Mouse (Mus musculus) small intestine, adult 2 months (tissue): ENCODE data around the gene Actn4. TPM values are rescaled to one million over a fixed set of nuclear protein-coding genes. Genes with fewer than 3 reads are reported as not detected.

ENCODE experiments used
- H3K27ac ChIP-seq: fragments of 200-500 bp; 2 replicates; pipeline ENCODE4 v1.5.1; 2012; ENCODE audit warnings: low read depth, low read length, control low read depth, inconsistent platforms; ENCODE audit not compliant: insufficient read depth
- H3K27me3 ChIP-seq: fragments of 200-500 bp; 2 replicates; pipeline ENCODE4 v1.6.1; 2012; ENCODE audit warnings: mild to moderate bottlenecking, moderate library complexity, low read length, inconsistent platforms; ENCODE audit not compliant: control insufficient read depth, insufficient read depth
- H3K36me3 ChIP-seq: fragments of 200-500 bp; 2 replicates; pipeline ENCODE4 v1.6.1; 2012; ENCODE audit warnings: mild to moderate bottlenecking, low read length, control low read depth, inconsistent platforms; ENCODE audit not compliant: control insufficient read depth, insufficient read depth
- H3K4me1 ChIP-seq: fragments of 200-500 bp; 2 replicates; pipeline ENCODE4 v1.6.1; 2012; ENCODE audit warnings: low read length, inconsistent platforms, mixed read lengths; ENCODE audit not compliant: control insufficient read depth, insufficient read depth, insufficient read length
- H3K4me3 ChIP-seq: fragments of 200-500 bp; 2 replicates; pipeline ENCODE4 v1.5.1; 2012; ENCODE audit warnings: low read depth, mild to moderate bottlenecking, control low read depth, inconsistent platforms, low read length, moderate library complexity
- CTCF ChIP-seq: fragments of 200-500 bp; IDR thresholded peaks from 2 replicates; pipeline ENCODE4 v1.5.1; 2012; ENCODE audit warnings: low read depth, mild to moderate bottlenecking, control low read depth, inconsistent platforms, low read length, moderate library complexity, mixed read lengths; ENCODE audit not compliant: insufficient replicate concordance, insufficient read length; ENCODE audit errors: extremely low read depth
- POLR2A ChIP-seq: fragments of 200-500 bp; IDR thresholded peaks from 2 replicates; pipeline ENCODE4 v1.6.1; 2012; ENCODE audit warnings: low read depth, mild to moderate bottlenecking, control low read depth, inconsistent platforms, low read length, moderate library complexity
- WGBS: fragments of 180-500 bp; shearing (Covaris S2); methylation state at CpG from one replicate; pipeline ENCODE4 v1.1.7; 2018; 5-methylcytosine and 5-hydroxymethylcytosine counted together
- polyA plus RNA-seq: library from polyadenylated mRNA; depleted of rRNA; stranded (reverse); fragments of >200 nt; gene quantifications from 2 replicates; pipeline ENCODE4 v1.2.3, GENCODE M21; 2012

The Actn4 gene
- polyA plus RNA-seq, 1 experiment, result 1,069 TPM

GRCm38 (mm10) chr7:28941129-28941528 is 21.0 kb downstream of the Actn4 start:
- H3K36me3 ChIP-seq, result peaks cover 25% of the 10 kb centered on the region
- peak overlapping the region; percentile 60 for H3K27ac ChIP-seq
- no peaks in the 10 kb centered on the region for H3K27me3 ChIP-seq
- H3K4me1 ChIP-seq, result peaks cover 52% of the 10 kb centered on the region
- H3K4me3 ChIP-seq, result no peak overlapping the region
- 68% methylated on average over 4 of the region's 4 CpGs for WGBS
- TF ChIP-seq CTCF, result no peak
- no peak for TF ChIP-seq POLR2A

GRCm38 (mm10) chr7:28939418-28940183 is 22.5 kb downstream of the Actn4 start:
- Histone ChIP-seq H3K4me3 (no peak overlapping the region), H3K4me1 (peaks cover 55% of the 10 kb centered on the region), H3K27ac (peak overlapping the region; percentile 52), H3K36me3 (peaks cover 23% of the 10 kb centered on the region), H3K27me3 (no peaks in the 10 kb centered on the region)
- 52% methylated on average over 7 of the region's 7 CpGs for WGBS
- TF ChIP-seq CTCF, result no peak
- no peak for TF ChIP-seq POLR2A

GRCm38 (mm10) chr7:28938654-28939053 is 23.5 kb downstream of the Actn4 start:
- H3K27me3 ChIP-seq, result no peaks in the 10 kb centered on the region
- peaks cover 56% of the 10 kb centered on the region for H3K4me1 ChIP-seq
- H3K4me3 ChIP-seq, result no peak overlapping the region
- peaks cover 27% of the 10 kb centered on the region for H3K36me3 ChIP-seq
- 57% methylated on average over 4 of the region's 4 CpGs for WGBS
- TF ChIP-seq POLR2A (no peak), CTCF (no peak)
- no peak overlapping the region; the same call in 1 of the 2 replicates for H3K27ac ChIP-seq

GRCm38 (mm10) chr7:28936787-28937186 is 25.4 kb downstream of the Actn4 start:
- Histone ChIP-seq H3K4me1 (peaks cover 55% of the 10 kb centered on the region), H3K27ac (peak overlapping the region; percentile 23), H3K27me3 (no peaks in the 10 kb centered on the region), H3K36me3 (peaks cover 19% of the 10 kb centered on the region), H3K4me3 (no peak overlapping the region)
- 49% methylated on average over 4 of the region's 4 CpGs for WGBS
- TF ChIP-seq CTCF (no peak), POLR2A (no peak)

- 73% methylated on average over 2 of the region's 2 CpGs for WGBS
- H3K27ac ChIP-seq, result peak overlapping the region; percentile 10; the same call in 1 of the 2 replicates
- H3K27me3 ChIP-seq, result no peaks in the 10 kb centered on the region
- H3K4me1 ChIP-seq, result peaks cover 58% of the 10 kb centered on the region
- TF ChIP-seq CTCF (no peak), POLR2A (no peak)
- no peak overlapping the region for H3K4me3 ChIP-seq
- peaks cover 17% of the 10 kb centered on the region for H3K36me3 ChIP-seq
These were observed 28.3 kb downstream of the Actn4 start for GRCm38 (mm10) chr7:28933825-28934224.

GRCm38 (mm10) chr7:28932421-28933041 is 29.6 kb downstream of the Actn4 start:
- no peak for TF ChIP-seq CTCF
- TF ChIP-seq POLR2A, result no peak; the same call in 1 of the 2 replicates
- H3K4me1 ChIP-seq, result peaks cover 56% of the 10 kb centered on the region
- 32% methylated on average over 6 of the region's 6 CpGs for WGBS
- peak overlapping the region; percentile 99 for H3K27ac ChIP-seq
- H3K27me3 ChIP-seq, result no peaks in the 10 kb centered on the region
- H3K4me3 ChIP-seq, result no peak overlapping the region
- peaks cover 16% of the 10 kb centered on the region for H3K36me3 ChIP-seq

- H3K36me3 ChIP-seq, result peaks cover 19% of the 10 kb centered on the region
These were observed 30.5 kb downstream of the Actn4 start for GRCm38 (mm10) chr7:28931695-28932039.

More at GRCm38 (mm10) chr7:28931695-28932039, 30.5 kb downstream of the Actn4 start:
- 17% methylated on average over 4 of the region's 4 CpGs for WGBS
- TF ChIP-seq CTCF, result peak; percentile 39; the same call in 1 of the 2 replicates
- peak; percentile 30; the same call in 1 of the 2 replicates for TF ChIP-seq POLR2A
- Histone ChIP-seq H3K27ac (peak overlapping the region; percentile 99), H3K4me1 (peaks cover 50% of the 10 kb centered on the region), H3K27me3 (no peaks in the 10 kb centered on the region), H3K4me3 (peak overlapping the region; percentile 19; the same call in 1 of the 2 replicates)
